Mouse (Mus musculus) forebrain, embryonic 12.5 days (tissue): ENCODE results near the gene Dpep2nb. TPM values are rescaled to one million over a fixed set of nuclear protein-coding genes. Genes with fewer than 3 reads are reported as not detected.

ENCODE experiments used
- ATAC-seq: fragments of 200-750 bp; cut with Nextera tagmentation; 2 replicates; pipeline ENCODE4 v1.8.0; 2017; ENCODE audit warnings: moderate TSS enrichment; ENCODE audit not compliant: low FRiP score
- H3K27ac ChIP-seq: fragments of 300-500 bp; sonication (generic); 2 replicates; pipeline ENCODE4 v1.5.1; 2016; ENCODE audit warnings: mild to moderate bottlenecking
- H3K27me3 ChIP-seq: fragments of 300-500 bp; sonication (generic); 2 replicates; pipeline ENCODE4 v1.6.1; 2016; ENCODE audit warnings: mild to moderate bottlenecking
- H3K36me3 ChIP-seq: fragments of 300-500 bp; sonication (generic); replicated peaks from 2 replicates; pipeline ENCODE4 v1.6.1; 2016; ENCODE audit warnings: mild to moderate bottlenecking
- H3K4me1 ChIP-seq: fragments of 300-500 bp; sonication (generic); 2 replicates; pipeline ENCODE4 v1.6.1; 2016
- H3K4me2 ChIP-seq: fragments of 300-500 bp; sonication (generic); 2 replicates; pipeline ENCODE4 v1.6.1; 2016; ENCODE audit warnings: mild to moderate bottlenecking, moderate library complexity
- H3K4me3 ChIP-seq: fragments of 300-500 bp; sonication (generic); replicated peaks from 2 replicates; pipeline ENCODE4 v1.5.1; 2016; ENCODE audit warnings: mild to moderate bottlenecking
- H3K9ac ChIP-seq: fragments of 300-500 bp; sonication (generic); 2 replicates; pipeline ENCODE4 v1.6.1; 2016; ENCODE audit warnings: mild to moderate bottlenecking
- H3K9me3 ChIP-seq: fragments of 300-500 bp; sonication (generic); 2 replicates; pipeline ENCODE4 v1.6.1; 2016
- WGBS: fragments of 180-500 bp; shearing (Covaris S2); methylation state at CpG from one replicate; pipeline ENCODE4 v1.1.7; 2016; 5-methylcytosine and 5-hydroxymethylcytosine counted together
- polyA plus RNA-seq: library from polyadenylated mRNA; unstranded; fragments of >200 nt; fragmentation: Nextera tagmentation; extraction: Ambion mirVana; gene quantifications from 2 replicates; pipeline ENCODE4 v1.2.1, GENCODE M21; 2016

The Dpep2nb gene
- not detected in 2 replicates for polyA plus RNA-seq

GRCm38 (mm10) chr8:106005875-106006274 lies at the start of gene Dpep2nb:
Dpep2nb (minus strand) TSS chr8:106005975.
- 81% methylated on average over 4 of the region's 4 CpGs for WGBS
- Histone ChIP-seq H3K4me1 (peaks cover 13% of the 10 kb centered on the region), H3K4me2 (no peak within 1 kb of the TSS), H3K4me3 (no peak within 1 kb of the TSS), H3K27ac (no peak within 1 kb of the TSS), H3K9me3 (no peaks in the 10 kb centered on the region), H3K36me3 (peaks cover 5% of the 10 kb centered on the region; the same call in 1 of the 2 replicates), H3K9ac (no peak within 1 kb of the TSS), H3K27me3 (no peaks in the 10 kb centered on the region; the same call in 1 of the 2 replicates)
- ATAC-seq, result no peak

GRCm38 (mm10) chr8:106055038-106055437 lies 49.3 kb upstream of the Dpep2nb start:
- Histone ChIP-seq H3K9ac (no peak overlapping the region), H3K4me3 (no peak overlapping the region), H3K9me3 (no peaks in the 10 kb centered on the region), H3K27me3 (no peaks in the 10 kb centered on the region), H3K36me3 (peaks cover 39% of the 10 kb centered on the region), H3K4me2 (no peak overlapping the region), H3K27ac (no peak overlapping the region), H3K4me1 (peaks cover 8% of the 10 kb centered on the region)
- ATAC-seq, result no peak
- WGBS, result 59% methylated on average over 3 of the region's 3 CpGs

DNA sequence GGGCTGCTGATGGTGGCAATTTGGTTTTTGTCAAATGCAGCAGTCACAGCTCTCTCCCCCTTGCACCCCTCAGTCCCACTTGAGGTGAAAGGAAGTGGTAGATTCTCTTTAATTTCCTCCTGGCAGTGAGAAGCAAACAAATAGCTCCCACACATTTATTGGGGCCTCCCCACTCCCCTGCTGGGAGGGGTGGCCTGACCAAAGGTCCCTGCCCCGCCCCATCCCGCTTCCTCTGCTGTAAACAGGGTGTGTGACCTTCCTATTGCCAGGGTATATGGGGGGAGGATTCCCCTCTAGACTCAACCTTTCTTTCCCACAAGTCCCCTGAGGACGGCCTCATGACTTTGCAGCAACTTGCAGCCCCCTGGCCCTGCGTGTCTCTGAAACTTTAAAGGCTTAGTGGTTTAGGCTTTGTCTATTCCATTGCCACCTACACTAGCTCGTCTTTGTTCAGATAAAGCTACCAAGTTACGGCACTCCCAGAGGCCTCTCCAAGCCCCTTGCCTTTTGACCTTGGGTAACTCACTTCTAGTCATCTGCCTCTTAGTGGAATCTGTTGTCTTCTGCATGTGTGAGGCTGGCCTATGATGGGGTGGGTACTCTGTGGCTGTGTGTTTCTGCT lies 48.5 kb upstream of the Dpep2nb start:
- Histone ChIP-seq H3K9me3 (no peaks in the 10 kb centered on the region), H3K27me3 (no peaks in the 10 kb centered on the region), H3K4me2 (no peak overlapping the region), H3K9ac (no peak overlapping the region), H3K36me3 (peaks cover 39% of the 10 kb centered on the region), H3K27ac (no peak overlapping the region), H3K4me3 (no peak overlapping the region), H3K4me1 (peaks cover 8% of the 10 kb centered on the region)
- 80% methylated on average over 6 of the region's 6 CpGs for WGBS
- no peak for ATAC-seq

DNA sequence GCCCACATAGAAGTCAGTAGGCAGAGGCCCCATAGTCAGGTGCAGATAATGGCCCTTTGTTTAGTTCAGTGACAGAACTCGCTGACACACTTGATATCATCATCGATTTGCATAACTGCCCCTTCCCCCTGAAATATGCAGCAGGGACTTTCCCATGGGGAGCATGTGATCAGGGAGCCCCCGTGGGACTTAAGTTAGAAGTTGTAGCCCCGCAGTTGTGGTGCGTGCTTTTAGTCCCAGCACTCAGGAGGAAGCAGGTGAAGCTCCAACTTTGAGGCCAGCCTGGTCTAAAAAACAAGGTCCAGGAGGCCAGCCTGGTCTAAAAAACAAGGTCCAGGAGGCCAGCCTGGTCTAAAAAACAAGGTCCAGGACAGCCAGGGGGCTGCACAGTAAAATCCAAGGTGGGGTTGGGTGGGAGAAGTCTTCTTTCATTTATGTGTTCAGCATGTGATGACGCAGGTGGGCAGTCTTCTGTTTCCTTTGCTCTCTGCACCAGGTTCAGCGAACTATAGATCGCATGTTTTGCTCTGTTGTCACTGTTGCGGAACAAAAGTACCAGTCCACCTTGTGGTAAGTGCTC lies 46.8 kb upstream of the Dpep2nb start:
- Histone ChIP-seq H3K27ac (no peak overlapping the region), H3K9ac (no peak overlapping the region), H3K9me3 (no peaks in the 10 kb centered on the region), H3K27me3 (no peaks in the 10 kb centered on the region), H3K4me3 (no peak overlapping the region), H3K4me1 (no peaks in the 10 kb centered on the region), H3K4me2 (no peak overlapping the region), H3K36me3 (peaks cover 39% of the 10 kb centered on the region)
- ATAC-seq, result no peak
- WGBS, result 96% methylated on average over 9 of the region's 9 CpGs

- WGBS, result 92% methylated on average over 3 of the region's 3 CpGs
Observed at GRCm38 (mm10) chr8:106051068-106051467, 45.3 kb upstream of the Dpep2nb start.

DNA sequence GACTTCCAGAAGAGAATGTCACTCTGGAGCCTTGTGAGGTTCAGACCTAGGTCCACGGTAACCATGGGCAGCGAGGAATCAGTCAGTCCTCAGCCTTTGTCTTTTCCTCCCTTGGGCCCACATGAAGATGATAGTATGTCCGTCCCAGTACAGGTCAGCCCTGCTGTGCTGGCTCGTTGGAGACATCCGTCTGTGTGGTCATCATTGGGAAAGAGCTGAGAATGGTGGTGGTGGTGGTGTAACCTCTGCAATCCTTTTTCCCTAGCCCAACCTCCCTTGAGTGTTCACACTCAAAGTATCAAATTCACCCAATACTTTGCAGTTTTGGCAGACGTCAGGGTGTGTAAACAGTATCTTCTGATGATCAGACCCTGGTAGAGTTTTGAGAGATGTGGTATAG lies 44.1 kb upstream of the Dpep2nb start:
- Histone ChIP-seq H3K27ac (no peak overlapping the region), H3K9me3 (no peaks in the 10 kb centered on the region), H3K36me3 (peaks cover 47% of the 10 kb centered on the region), H3K4me3 (no peak overlapping the region), H3K4me1 (no peaks in the 10 kb centered on the region), H3K9ac (no peak overlapping the region), H3K4me2 (no peak overlapping the region), H3K27me3 (no peaks in the 10 kb centered on the region)
- no peak for ATAC-seq
- WGBS, result 90% methylated on average over 6 of the region's 6 CpGs

More at GRCm38 (mm10) chr8:106051068-106051467, 45.3 kb upstream of the Dpep2nb start:
- H3K36me3 ChIP-seq, result peaks cover 43% of the 10 kb centered on the region
- H3K4me1 ChIP-seq, result no peaks in the 10 kb centered on the region
- H3K9ac ChIP-seq, result no peak overlapping the region
- no peaks in the 10 kb centered on the region for H3K9me3 ChIP-seq
- H3K27ac ChIP-seq, result no peak overlapping the region
- no peak overlapping the region for H3K4me2 ChIP-seq
- H3K4me3 ChIP-seq, result no peak overlapping the region
- ATAC-seq, result no peak
- no peaks in the 10 kb centered on the region for H3K27me3 ChIP-seq

GRCm38 (mm10) chr8:106047854-106048630 lies 42.3 kb upstream of the Dpep2nb start:
- Histone ChIP-seq H3K4me3 (no peak overlapping the region), H3K4me1 (no peaks in the 10 kb centered on the region), H3K27me3 (no peaks in the 10 kb centered on the region), H3K27ac (no peak overlapping the region), H3K9ac (no peak overlapping the region), H3K36me3 (peaks cover 39% of the 10 kb centered on the region), H3K4me2 (no peak overlapping the region), H3K9me3 (no peaks in the 10 kb centered on the region)
- WGBS, result 92% methylated on average over 5 of the region's 5 CpGs
- ATAC-seq, result no peak

- H3K4me2 ChIP-seq, result no peak overlapping the region
- no peaks in the 10 kb centered on the region for H3K4me1 ChIP-seq
- no peaks in the 10 kb centered on the region for H3K9me3 ChIP-seq
- peaks cover 30% of the 10 kb centered on the region; the same call in 1 of the 2 replicates for H3K36me3 ChIP-seq
- no peak overlapping the region for H3K27ac ChIP-seq
- H3K9ac ChIP-seq, result no peak overlapping the region
- WGBS, result 92% methylated on average over 11 of the region's 11 CpGs
- ATAC-seq, result no peak
- no peaks in the 10 kb centered on the region for H3K27me3 ChIP-seq
- no peak overlapping the region for H3K4me3 ChIP-seq
Observed at GRCm38 (mm10) chr8:106046872-106047559, 41.2 kb upstream of the Dpep2nb start.

DNA sequence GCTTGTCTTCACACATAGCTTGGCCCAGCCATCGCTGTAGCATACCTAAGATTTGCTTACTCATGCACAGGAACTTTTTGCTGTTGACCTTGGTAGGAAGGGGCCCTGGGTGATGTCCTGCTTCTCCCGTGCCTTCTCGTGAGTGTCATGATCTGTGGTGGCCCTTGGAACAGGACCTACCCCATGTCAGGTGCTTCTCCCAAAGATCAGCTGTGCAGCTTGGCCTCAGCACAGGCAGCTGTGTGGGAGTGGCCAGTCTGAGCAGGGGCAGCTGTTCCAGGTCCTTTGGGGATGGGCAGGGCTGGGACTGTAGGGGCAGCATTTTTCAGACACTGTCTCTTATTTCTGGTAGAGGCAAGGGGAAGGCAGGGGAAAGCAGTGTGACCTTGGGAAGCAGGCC lies 38.4 kb upstream of the Dpep2nb start:
- no peak for ATAC-seq
- H3K4me2 ChIP-seq, result no peak overlapping the region
- 0 out of 2 replicates have a peak, but pooled peaks cover 15% of the 10 kb centered on the region for H3K36me3 ChIP-seq
- no peak overlapping the region for H3K4me3 ChIP-seq
- no peak overlapping the region for H3K27ac ChIP-seq
- no peaks in the 10 kb centered on the region for H3K4me1 ChIP-seq
- no peaks in the 10 kb centered on the region for H3K9me3 ChIP-seq
- H3K27me3 ChIP-seq, result no peaks in the 10 kb centered on the region
- no peak overlapping the region for H3K9ac ChIP-seq
- 88% methylated on average over 3 of the region's 3 CpGs for WGBS

DNA sequence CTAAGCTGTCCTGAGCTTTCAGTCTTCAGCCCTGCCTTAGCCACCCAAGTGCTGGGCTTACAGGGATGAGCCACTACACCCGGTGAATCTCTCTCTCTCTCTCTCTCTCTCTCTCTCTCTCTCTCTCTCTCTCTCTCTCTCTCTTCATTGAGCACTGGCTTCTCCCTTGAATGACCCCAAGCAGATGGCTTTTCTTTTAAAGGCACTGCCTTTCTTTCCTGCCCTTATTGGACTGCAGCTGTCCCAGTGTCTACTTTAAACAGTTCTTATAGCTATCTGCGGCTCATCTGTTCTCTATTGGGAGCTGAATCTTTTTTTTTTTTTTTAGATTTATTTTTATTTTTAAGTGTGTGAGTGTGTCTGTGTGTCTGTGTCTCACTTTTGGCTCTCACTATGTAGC lies 37.3 kb upstream of the Dpep2nb start:
- H3K27ac ChIP-seq, result no peak overlapping the region
- H3K4me3 ChIP-seq, result no peak overlapping the region
- H3K27me3 ChIP-seq, result no peaks in the 10 kb centered on the region
- H3K36me3 ChIP-seq, result peaks cover 15% of the 10 kb centered on the region; the same call in 1 of the 2 replicates
- H3K4me2 ChIP-seq, result no peak overlapping the region
- H3K9me3 ChIP-seq, result no peaks in the 10 kb centered on the region
- 89% methylated on average over 2 of the region's 2 CpGs for WGBS
- ATAC-seq, result no peak
- H3K9ac ChIP-seq, result no peak overlapping the region
- no peaks in the 10 kb centered on the region for H3K4me1 ChIP-seq

GRCm38 (mm10) chr8:106040218-106040617 lies 34.4 kb upstream of the Dpep2nb start:
- Histone ChIP-seq H3K4me2 (no peak overlapping the region), H3K36me3 (peaks cover 9% of the 10 kb centered on the region; the same call in 1 of the 2 replicates), H3K9ac (no peak overlapping the region), H3K27me3 (no peaks in the 10 kb centered on the region), H3K4me3 (no peak overlapping the region), H3K9me3 (no peaks in the 10 kb centered on the region), H3K27ac (no peak overlapping the region), H3K4me1 (no peaks in the 10 kb centered on the region)
- ATAC-seq, result no peak
- WGBS, result 84% methylated on average over 4 of the region's 4 CpGs

- Histone ChIP-seq H3K4me1 (no peaks in the 10 kb centered on the region), H3K4me2 (no peak overlapping the region), H3K27ac (no peak overlapping the region), H3K27me3 (no peaks in the 10 kb centered on the region), H3K9me3 (no peaks in the 10 kb centered on the region), H3K4me3 (no peak overlapping the region), H3K9ac (no peak overlapping the region), H3K36me3 (peaks cover 4% of the 10 kb centered on the region; the same call in 1 of the 2 replicates)
- ATAC-seq, result no peak
- WGBS, result 76% methylated on average over 4 of the region's 4 CpGs
Observed at GRCm38 (mm10) chr8:106039605-106040004, 33.8 kb upstream of the Dpep2nb start.
